Mouse (Mus musculus): Measurements from ENCODE around the gene Galp. TPM values are rescaled to one million over a fixed set of nuclear protein-coding genes. Genes with fewer than 3 reads are reported as not detected.
A peak's percentile ranks its signal among the peaks of the same experiment; 100 is the strongest.
"Not testable (repeated sequence)": the region's sequence is repeated elsewhere in the genome, so short reads cannot be mapped to it uniquely, and the experiment has no call there.

Gene Galp
- total RNA-seq, 4 experiments from 2014 or later = not detected

GRCm38 (mm10) chr7:6179013-6179412, 17.9 kb upstream of the Galp start:
- no peak for DNase-seq

- DNase-seq = no peak
These were observed 14.0 kb upstream of the Galp start for GRCm38 (mm10) chr7:6182882-6183281.

DNA sequence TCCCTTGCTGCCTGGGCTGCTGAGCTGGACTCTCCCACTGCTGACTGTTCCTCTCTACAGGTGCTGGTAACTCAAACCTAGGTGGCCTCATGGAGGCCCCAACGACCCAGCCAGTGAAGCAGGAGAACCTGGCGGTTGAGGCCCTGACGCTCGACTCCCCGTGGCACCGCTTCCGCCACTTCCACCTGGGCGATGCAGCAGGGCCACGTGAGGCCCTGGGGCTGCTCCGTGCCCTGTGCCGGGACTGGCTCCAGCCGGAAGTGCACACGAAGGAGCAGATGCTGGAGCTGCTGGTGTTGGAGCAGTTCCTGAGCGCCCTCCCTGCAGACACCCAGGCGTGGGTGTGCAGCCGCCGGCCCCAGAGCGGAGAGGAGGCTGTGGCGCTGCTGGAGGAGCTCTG, 13.1 kb upstream of the Galp start:
- no peak for DNase-seq

GRCm38 (mm10) chr7:6184521-6184920, 12.4 kb upstream of the Galp start:
- no peak for DNase-seq

- no peak for DNase-seq
These were observed 11.5 kb upstream of the Galp start for GRCm38 (mm10) chr7:6185391-6185790.

DNA sequence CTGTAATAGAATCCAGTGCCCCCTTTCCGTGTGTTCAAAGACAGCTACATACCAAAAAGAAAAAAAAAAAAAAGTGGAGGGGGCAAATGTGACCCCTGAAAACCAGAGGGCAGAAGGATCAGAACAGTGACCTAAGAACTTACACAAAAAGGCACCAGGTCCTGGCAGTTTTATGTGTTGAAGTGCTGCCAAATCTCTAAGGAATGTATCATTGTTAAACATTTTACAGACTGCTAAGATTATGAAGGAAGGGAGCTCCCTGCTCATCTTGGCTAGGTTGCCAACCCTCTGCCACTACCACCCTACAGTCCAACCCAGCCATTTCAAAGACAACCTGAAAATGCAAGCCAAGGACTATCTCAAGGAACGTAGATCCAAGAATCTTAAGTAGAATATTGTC, 10.7 kb upstream of the Galp start:
- DNase-seq = no peak

DNA sequence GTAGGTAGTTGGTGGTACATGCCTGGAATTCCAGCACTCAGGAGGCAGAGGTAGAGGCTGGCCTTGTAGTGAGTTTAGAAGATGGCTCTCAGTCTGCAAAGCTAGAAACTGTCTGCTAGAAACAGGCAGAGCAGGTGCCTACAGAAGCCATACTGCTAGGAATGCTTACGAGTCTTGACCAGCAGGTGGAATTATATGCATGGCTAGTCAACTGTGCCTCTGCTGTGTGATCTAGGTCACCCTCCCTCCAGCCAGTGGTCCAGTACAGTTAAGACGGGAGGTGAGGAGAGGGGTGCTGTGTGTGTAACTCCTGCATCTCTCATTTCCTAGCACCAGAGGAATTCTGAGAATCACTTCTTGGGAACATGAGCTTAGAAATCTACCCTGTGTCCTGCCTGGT, 10.1 kb upstream of the Galp start:
- DNase-seq = no peak

GRCm38 (mm10) chr7:6189542-6189941, 7.3 kb upstream of the Galp start:
- DNase-seq = no peak

DNA sequence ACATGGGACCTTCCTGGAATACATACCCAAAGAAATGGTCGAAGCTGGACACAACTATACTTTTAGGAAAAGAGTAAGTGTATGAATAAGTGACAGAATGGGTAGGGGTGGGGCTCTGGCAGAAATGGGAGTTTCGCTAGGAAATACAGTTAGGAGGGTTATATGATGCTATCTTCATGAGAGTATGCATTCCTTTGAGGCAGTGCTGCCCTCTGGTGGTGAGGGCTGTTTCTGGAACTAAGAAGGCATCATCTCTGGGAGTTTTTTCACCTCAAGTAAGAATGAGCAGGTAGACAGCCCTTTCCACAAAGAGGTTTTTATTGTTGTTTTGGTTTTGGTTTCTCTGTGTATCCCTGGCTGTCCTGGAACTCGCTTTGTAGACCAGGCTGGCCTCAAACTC, 5.5 kb upstream of the Galp start:
- DNase-seq = peak; percentile 43

DNA sequence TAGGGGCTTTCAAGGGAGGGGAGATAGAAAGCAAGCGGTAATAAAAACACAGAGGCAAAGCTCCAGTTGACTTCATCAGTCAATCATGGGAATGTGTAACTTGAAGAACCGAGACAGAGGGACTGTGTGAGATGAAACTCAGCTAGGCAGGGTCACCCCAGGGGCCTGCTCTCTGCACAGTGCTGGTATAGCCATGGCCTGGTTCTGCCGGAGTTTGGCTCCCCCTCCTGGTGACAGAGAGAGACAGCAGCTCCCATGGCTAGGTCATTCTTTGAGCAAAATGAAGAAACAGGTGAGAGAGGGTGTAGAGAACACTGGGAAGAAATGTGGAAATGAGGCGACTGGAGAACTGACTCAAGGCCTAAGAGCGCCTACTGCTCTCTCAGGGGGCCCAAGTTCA, 2.8 kb upstream of the Galp start:
- DNase-seq = no peak

DNA sequence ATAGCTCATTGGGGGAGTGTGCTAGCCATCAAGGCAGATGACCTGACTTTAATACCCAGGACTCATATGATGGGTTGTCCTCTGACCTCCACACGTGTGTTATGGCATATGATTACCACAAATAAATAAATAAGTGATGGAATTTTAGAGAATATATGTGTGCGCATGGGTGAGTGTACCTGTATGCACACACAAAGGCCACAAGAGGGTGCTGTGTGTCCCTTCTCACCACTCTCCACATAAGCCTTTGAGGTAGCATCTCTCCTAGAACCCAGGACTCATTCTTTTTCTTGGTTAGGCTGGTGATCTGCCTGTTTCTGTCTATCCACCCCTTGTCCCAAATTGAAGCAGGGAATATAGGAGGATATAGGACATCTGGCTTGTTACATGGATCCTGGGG, 1.1 kb upstream of the Galp start:
- no peak for DNase-seq

GRCm38 (mm10) chr7:6204200-6204599, 7.3 kb downstream of the Galp start:
- DNase-seq = no peak

- DNase-seq = no peak
These were observed 16.3 kb downstream of the Galp start for GRCm38 (mm10) chr7:6213144-6213543.

DNA sequence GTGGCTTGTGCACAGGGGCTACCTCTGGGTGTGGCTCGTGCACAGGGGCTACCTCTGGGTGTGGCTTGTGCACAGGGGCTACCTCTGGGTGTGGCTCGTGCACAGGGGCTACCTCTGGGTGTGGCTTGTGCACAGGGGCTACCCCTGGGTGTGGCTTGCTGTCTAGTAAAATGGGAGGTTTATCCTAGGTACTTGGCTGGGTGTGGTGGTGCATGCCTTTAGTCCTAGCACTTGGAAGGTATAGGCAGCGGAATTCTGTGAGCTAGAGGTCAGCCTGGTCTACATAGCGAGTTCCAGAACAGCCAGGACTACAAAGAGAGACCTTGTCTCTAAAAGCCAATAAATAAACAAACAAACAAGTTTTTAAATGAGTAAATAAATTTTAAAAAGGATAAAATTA, 17.8 kb downstream of the Galp start:
- DNase-seq = not testable (repeated sequence)

DNA sequence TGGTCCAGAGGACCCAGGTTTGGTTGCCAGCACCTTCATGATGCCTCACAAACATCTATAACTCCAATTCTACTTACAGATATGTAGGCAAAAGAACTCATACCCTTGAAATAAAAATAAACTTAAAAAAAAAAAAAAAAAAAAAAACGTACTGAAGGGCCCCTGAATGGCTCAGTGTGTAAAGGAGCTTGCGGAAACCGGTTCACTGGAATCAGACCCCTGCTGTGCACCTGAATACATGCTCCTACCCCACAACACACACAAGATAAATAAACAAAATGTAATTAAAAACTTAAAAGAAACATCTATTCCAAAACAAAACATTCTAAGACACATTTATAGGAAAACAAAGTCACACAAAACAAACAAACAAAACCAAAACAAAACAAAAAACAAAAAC, 23.3 kb downstream of the Galp start:
- DNase-seq = no peak

DNA sequence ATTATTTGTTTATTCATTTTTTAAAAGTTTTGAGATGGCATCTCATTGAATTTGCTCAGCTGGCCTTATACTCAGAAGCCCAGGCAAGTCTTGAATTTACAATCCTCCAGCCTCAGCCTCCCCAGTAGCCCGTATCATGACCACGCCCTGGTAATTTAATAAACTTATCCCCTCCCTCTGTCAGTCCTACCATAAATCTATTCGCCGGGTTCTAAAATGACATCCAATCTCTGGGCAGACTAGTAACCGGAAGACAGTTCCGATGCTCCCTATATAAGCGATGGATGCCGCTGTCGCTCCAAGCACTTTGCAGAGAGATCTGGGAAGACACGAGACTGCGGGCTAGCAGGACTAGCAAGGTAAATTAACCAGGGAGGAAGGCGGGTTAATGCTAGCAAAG, 25.1 kb downstream of the Galp start, which contains the start of gene Zscan5b:
TSS of gene Zscan5b (plus strand) at position 301 of the 400 bp plus-strand sequence.
- DNase-seq = no peak

DNA sequence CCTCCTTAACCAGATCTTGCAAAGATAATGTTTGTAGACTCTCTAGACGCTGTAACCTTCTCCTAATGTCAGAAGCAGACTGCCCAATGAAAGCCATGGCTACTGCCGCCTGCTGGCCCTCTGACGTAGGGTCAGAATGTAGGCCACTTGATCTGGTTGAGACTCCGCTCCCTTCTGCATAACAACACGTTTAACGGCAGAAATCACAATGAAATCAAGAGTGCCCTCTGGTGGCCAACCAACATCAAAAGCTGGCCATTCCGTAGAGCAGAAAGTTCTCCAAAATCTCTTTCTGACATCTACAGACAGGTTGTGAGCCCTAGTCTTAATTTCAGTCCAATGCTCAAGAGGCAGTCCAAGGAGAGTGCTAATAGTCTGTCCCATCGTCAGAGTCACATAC, 31.6 kb downstream of the Galp start:
- not testable (repeated sequence) for DNase-seq

- no peak for DNase-seq
These were observed 42.9 kb downstream of the Galp start for GRCm38 (mm10) chr7:6239787-6240186.

GRCm38 (mm10) chr7:6240841-6241425, 44.0 kb downstream of the Galp start:
- DNase-seq = not testable (repeated sequence)

- DNase-seq = no peak
These were observed 47.7 kb downstream of the Galp start for GRCm38 (mm10) chr7:6244361-6245292.

DNA sequence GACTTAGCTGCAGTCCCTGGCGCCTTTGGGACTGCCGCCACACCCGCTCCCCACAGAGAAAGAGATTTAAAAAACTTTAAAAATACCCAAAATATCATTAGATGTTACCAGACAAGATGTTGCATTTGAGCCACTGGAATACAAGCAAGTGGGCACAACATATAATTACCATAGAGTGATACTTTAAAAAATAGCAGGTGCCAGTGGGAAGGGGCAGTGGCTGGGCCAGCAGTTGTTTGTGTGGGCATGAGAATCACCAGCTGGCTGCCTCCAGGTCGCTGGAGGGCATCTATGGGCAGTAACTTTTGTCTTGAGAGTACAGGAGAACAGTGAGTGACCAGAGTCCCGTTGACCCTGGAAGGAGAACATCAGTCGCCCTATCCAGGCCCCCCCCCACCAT, 55.5 kb downstream of the Galp start, which contains the start of gene Epp13:
TSS of gene Epp13 (plus strand) at position 301 of the 400 bp plus-strand sequence.
- DNase-seq = no peak

GRCm38 (mm10) chr7:6254451-6254850, 57.6 kb downstream of the Galp start:
- DNase-seq = no peak

DNA sequence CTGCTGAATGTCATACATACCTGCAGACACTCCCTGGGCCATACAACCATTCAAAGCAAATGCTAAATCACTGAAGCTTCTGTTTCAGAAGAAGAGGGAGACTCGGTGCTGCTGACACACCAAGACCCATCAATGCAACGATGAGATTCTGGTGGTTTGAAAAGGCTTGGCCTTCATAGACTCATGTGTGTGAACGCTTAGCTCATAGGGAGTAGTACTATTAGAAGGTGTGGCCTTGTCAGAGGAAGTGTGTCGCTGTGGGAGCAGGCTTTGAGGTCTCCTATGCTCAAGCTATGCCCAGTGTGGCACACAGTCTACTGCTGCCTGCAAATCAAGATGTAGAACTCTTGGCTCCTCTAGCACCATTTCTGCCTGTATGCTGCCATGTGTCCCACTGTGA, 60.5 kb downstream of the Galp start:
- no peak for DNase-seq

All from adrenal gland, adult 8-10 months (tissue).